Comparison of ENCODE assay signal across 8 mouse cellular contexts in genomic region chr7:35740489-35741230, GRCm38 (mm10). TPM values are rescaled to one million over a fixed set of nuclear protein-coding genes. Genes with fewer than 3 reads are reported as not detected.
DNase-seq lines count a peak whose midpoint lies in the region; ATAC-seq lines count a peak whose summit lies in the region.

No protein-coding gene starts in this region.

- H3K36me3 ChIP-seq in midbrain, embryonic 11.5 days (ENCODE audit: control insufficient read depth, insufficient read depth, low read length), result peaks cover 13% of the 10 kb centered on the region
- peaks cover 4% of the 10 kb centered on the region; the same call in 1 of the 2 replicates for H3K36me3 ChIP-seq in midbrain, embryonic 15.5 days (replicated peaks)
- H3K36me3 ChIP-seq in splenic B cell, adult 2 months (ENCODE audit: control insufficient read depth, insufficient read depth, low read length, poor library complexity, severe bottlenecking), result peaks cover 3% of the 10 kb centered on the region; the same call in 1 of the 2 replicates

- H3K9ac ChIP-seq in midbrain, embryonic 11.5 days (ENCODE audit: low read length), result no peak overlapping the region
- H3K9ac ChIP-seq in midbrain, embryonic 15.5 days, result no peak overlapping the region

- 90% methylated on average over 5 of the region's 5 CpGs for WGBS in midbrain, embryonic 11.5 days
- 54% methylated on average over 5 of the region's 5 CpGs for WGBS in midbrain, embryonic 15.5 days

- no peak for ATAC-seq in midbrain, embryonic 11.5 days (ENCODE audit: low FRiP score)
- ATAC-seq in midbrain, embryonic 15.5 days (replicated peaks), result no peak

- H3K27me3 ChIP-seq in midbrain, embryonic 11.5 days (ENCODE audit: control insufficient read depth, insufficient read depth, low read length), result no peaks in the 10 kb centered on the region
- H3K27me3 ChIP-seq in midbrain, embryonic 15.5 days (replicated peaks), result no peaks in the 10 kb centered on the region
- H3K27me3 ChIP-seq in splenic B cell, adult 2 months (ENCODE audit: control insufficient read depth, insufficient read depth, low read length, poor library complexity, severe bottlenecking), result no peaks in the 10 kb centered on the region

- H3K4me3 ChIP-seq in midbrain, embryonic 11.5 days (ENCODE audit: low read depth, low read length), result no peak overlapping the region
- no peak overlapping the region for H3K4me3 ChIP-seq in midbrain, embryonic 15.5 days

- peak; percentile 19 to 48 for DNase-seq in cerebellum, postnatal 25 days
- no peak for DNase-seq in cerebellum, adult 11-12 months
- DNase-seq in midbrain, embryonic 11.5 days (ENCODE audit: low spot score, missing footprints), result peak; percentile 93
- peak; percentile 84 for DNase-seq in adrenal gland, postnatal 14 days
- peak; percentile 69 for DNase-seq in heart, postnatal 4 days
- DNase-seq in lung, adult 18-20 months, result peak; percentile 27 to 42
- DNase-seq in splenic B cell, adult 2 months (ENCODE audit: low read depth, low spot score), result peak; percentile 55

- H3K4me2 ChIP-seq in midbrain, embryonic 11.5 days, result no peak overlapping the region
- no peak overlapping the region for H3K4me2 ChIP-seq in midbrain, embryonic 15.5 days

- H3K9me3 ChIP-seq in midbrain, embryonic 11.5 days (ENCODE audit: control insufficient read depth, low read length), result no peaks in the 10 kb centered on the region; the same call in 1 of the 2 replicates
- H3K9me3 ChIP-seq in midbrain, embryonic 15.5 days, result no peaks in the 10 kb centered on the region

- H3K4me1 ChIP-seq in midbrain, embryonic 11.5 days (ENCODE audit: control insufficient read depth, insufficient read depth, low read length), result no peaks in the 10 kb centered on the region
- no peaks in the 10 kb centered on the region for H3K4me1 ChIP-seq in midbrain, embryonic 15.5 days

- H3K27ac ChIP-seq in midbrain, embryonic 11.5 days (ENCODE audit: low read depth, low read length), result no peak overlapping the region
- H3K27ac ChIP-seq in midbrain, embryonic 15.5 days, result no peak overlapping the region

RNA-seq across cellular contexts. Expression of gene Dpy19l3, which starts 13.6 kb away (rescaled TPM):
- polyA plus RNA-seq in midbrain, embryonic 11.5 days (2014; fragmentation: Nextera tagmentation; extraction: Ambion mirVana), result 37.2 and 38.5 TPM in 2 replicates
- polyA plus RNA-seq in midbrain, embryonic 15.5 days (2015; fragmentation: Nextera tagmentation; extraction: Ambion mirVana), result 39.6 and 42.3 TPM in 2 replicates
- 30.2 and 35.9 TPM in 2 replicates for total RNA-seq in adrenal gland, postnatal 14 days (2021)
- 10 to 100 TPM; 10.3 to 11.9 TPM for total RNA-seq in heart, postnatal 4 days (2021)
